Mouse (Mus musculus) forebrain, embryonic 11.5 days (tissue): Measurements from ENCODE around the gene Poc1b. TPM values are rescaled to one million over a fixed set of nuclear protein-coding genes. Genes with fewer than 3 reads are reported as not detected.

Experiments used
- ATAC-seq: fragments of 200-750 bp; cut with Nextera tagmentation; replicated peaks from 2 replicates; pipeline ENCODE4 v1.8.0; 2017; ENCODE audit warnings: moderate TSS enrichment; ENCODE audit not compliant: low FRiP score
- DNase-seq: peaks from one replicate; pipeline ENCODE4 v3.0.0-alpha.2; 2017; ENCODE audit warnings: low spot score
- H3K27ac ChIP-seq: fragments of 300-500 bp; sonication (generic); 2 replicates; pipeline ENCODE4 v1.5.1; 2014; ENCODE audit warnings: low read depth, low read length
- H3K27me3 ChIP-seq: fragments of 300-500 bp; sonication (generic); 2 replicates; pipeline ENCODE4 v1.6.1; 2014; ENCODE audit warnings: mild to moderate bottlenecking, low read length, mixed read lengths; ENCODE audit not compliant: control insufficient read depth, insufficient read depth
- H3K36me3 ChIP-seq: fragments of 300-500 bp; sonication (generic); 2 replicates; pipeline ENCODE4 v1.6.1; 2014; ENCODE audit warnings: mild to moderate bottlenecking, low read length, moderate library complexity, mixed read lengths; ENCODE audit not compliant: control insufficient read depth, insufficient read depth
- H3K4me1 ChIP-seq: fragments of 300-500 bp; sonication (generic); replicated peaks from 2 replicates; pipeline ENCODE4 v1.6.1; 2014; ENCODE audit warnings: low read length, mixed read lengths; ENCODE audit not compliant: control insufficient read depth, insufficient read depth
- H3K4me2 ChIP-seq: fragments of 300-500 bp; sonication (generic); 2 replicates; pipeline ENCODE4 v1.6.1; 2014; ENCODE audit warnings: low read depth, mild to moderate bottlenecking, low read length, moderate library complexity, mixed read lengths; ENCODE audit not compliant: severe bottlenecking
- H3K4me3 ChIP-seq: fragments of 300-500 bp; sonication (generic); 2 replicates; pipeline ENCODE4 v1.5.1; 2014; ENCODE audit warnings: low read depth, low read length
- H3K9ac ChIP-seq: fragments of 300-500 bp; sonication (generic); 2 replicates; pipeline ENCODE4 v1.6.1; 2014; ENCODE audit warnings: low read length
- H3K9me3 ChIP-seq: fragments of 300-500 bp; sonication (generic); 2 replicates; pipeline ENCODE4 v1.6.1; 2016; ENCODE audit warnings: low read length, mixed read lengths; ENCODE audit not compliant: control insufficient read depth
- WGBS: fragments of 180-500 bp; shearing (Covaris S2); extraction: QIAGEN DNeasy Blood & Tissue Kit; methylation state at CpG from one replicate; pipeline ENCODE4 v1.1.7; 2014; 5-methylcytosine and 5-hydroxymethylcytosine counted together
- polyA plus RNA-seq: library from polyadenylated mRNA; unstranded; fragments of >200 nt; fragmentation: Nextera tagmentation; extraction: Ambion mirVana; gene quantifications from 2 replicates; pipeline ENCODE4 v1.2.1, GENCODE M21; 2014

The Poc1b gene
- polyA plus RNA-seq, 1 experiment from 2014 or later: 42.7 TPM

DNA sequence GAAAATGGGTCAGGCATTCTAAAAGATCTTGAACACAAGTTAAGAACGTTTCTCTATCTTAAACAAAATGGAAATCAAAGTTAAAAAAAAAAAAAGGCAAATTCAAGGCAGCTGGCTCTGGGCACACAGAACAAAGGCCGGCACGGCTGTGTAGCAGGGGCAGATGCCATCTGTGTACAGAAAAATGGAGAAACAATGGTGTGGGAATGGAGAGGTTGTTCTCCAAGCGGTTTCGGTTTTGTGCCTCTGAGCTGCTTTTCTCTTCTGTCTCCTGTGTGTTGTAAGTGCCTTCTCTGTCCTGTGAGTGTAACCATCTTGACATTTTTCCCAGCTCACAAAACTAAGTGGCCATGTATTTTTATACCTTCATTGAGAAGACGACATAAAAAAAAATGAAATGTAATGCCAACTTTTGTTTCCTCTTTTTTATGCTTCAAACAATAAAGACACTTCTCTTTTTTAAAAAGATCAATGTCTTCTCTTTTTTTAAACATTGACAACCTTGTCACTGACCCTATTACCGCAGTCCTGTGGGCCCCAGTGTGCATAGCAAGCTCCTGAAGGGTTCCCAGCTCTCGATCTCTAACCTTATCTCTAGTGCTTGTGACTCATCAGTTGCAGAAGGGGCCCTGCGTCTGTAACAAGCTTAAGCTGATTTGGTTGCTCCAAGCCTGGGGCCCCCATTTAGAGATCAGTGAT lies 90.9 kb downstream of the Poc1b start:
- Histone ChIP-seq H3K9me3 (no peaks in the 10 kb centered on the region), H3K4me2 (no peak overlapping the region), H3K36me3 (no peaks in the 10 kb centered on the region; the same call in 1 of the 2 replicates), H3K9ac (no peak overlapping the region), H3K4me3 (no peak overlapping the region), H3K27me3 (no peaks in the 10 kb centered on the region), H3K4me1 (0 out of 2 replicates have a peak, but pooled peaks cover 4% of the 10 kb centered on the region), H3K27ac (no peak overlapping the region)
- 65% methylated on average over 9 of the region's 9 CpGs for WGBS
- no peak for DNase-seq
- ATAC-seq: no peak

DNA sequence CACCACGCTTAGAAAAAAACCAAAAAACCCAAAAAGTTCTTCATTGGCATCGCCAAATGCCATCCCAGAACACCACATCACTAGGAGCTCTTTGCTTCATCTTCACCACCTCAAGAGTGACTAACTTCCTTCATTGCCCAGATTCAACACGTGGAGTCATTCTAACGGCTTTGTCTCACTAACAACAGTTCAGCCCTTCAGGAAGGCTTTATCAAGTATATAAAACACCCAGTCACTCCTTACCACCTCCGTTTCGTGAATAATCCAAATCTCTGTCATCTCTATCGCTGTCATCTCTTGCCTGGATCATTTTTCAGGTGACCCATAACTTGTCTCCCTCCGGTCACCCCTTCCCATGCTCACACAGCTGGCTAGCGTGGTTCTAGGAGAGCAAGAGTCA lies 92.1 kb downstream of the Poc1b start:
- 93% methylated on average over 9 of the region's 9 CpGs for WGBS
- ATAC-seq: no peak
- Histone ChIP-seq H3K36me3 (no peaks in the 10 kb centered on the region; the same call in 1 of the 2 replicates), H3K4me1 (peaks cover 6% of the 10 kb centered on the region; the same call in 1 of the 2 replicates), H3K27me3 (no peaks in the 10 kb centered on the region), H3K9ac (no peak overlapping the region), H3K9me3 (no peaks in the 10 kb centered on the region), H3K27ac (no peak overlapping the region), H3K4me2 (no peak overlapping the region), H3K4me3 (no peak overlapping the region)
- DNase-seq: no peak

- H3K27me3 ChIP-seq: no peaks in the 10 kb centered on the region
Measured at GRCm38 (mm10) chr10:99200944-99201343, 94.1 kb downstream of the Poc1b start.

DNA sequence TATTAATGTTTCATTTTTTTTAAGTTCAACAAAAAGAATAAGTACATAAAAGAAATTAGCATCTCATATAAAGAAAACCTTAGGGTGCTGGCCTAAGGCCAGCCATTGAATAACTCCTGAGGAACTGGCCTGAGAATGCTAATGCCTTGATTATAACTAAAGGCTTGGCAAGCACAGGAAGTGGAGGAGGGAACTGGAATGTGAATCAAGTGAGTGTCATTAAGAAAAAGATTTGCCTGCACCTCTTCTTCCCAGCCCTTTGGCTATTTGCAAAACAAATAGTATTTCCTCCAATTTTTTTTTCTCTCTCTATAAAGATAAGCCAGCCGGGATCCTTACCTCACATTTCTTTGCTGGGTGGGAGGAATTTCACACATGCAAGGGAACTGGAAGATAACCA lies 95.0 kb downstream of the Poc1b start:
- Histone ChIP-seq H3K36me3 (no peaks in the 10 kb centered on the region; the same call in 1 of the 2 replicates), H3K4me1 (peaks cover 6% of the 10 kb centered on the region; the same call in 1 of the 2 replicates), H3K27me3 (no peaks in the 10 kb centered on the region), H3K4me2 (no peak overlapping the region), H3K27ac (no peak overlapping the region), H3K9ac (no peak overlapping the region), H3K4me3 (no peak overlapping the region), H3K9me3 (no peaks in the 10 kb centered on the region)
- ATAC-seq (no peak), DNase-seq (no peak)
- 33% methylated on average over 1 of the region's 1 CpGs for WGBS

More at GRCm38 (mm10) chr10:99200944-99201343, 94.1 kb downstream of the Poc1b start:
- H3K9ac ChIP-seq: no peak overlapping the region
- H3K27ac ChIP-seq: no peak overlapping the region
- no peak overlapping the region for H3K4me2 ChIP-seq
- no peaks in the 10 kb centered on the region; the same call in 1 of the 2 replicates for H3K36me3 ChIP-seq
- ATAC-seq (no peak), DNase-seq (no peak)
- H3K4me1 ChIP-seq: peaks cover 6% of the 10 kb centered on the region; the same call in 1 of the 2 replicates
- 82% methylated on average over 5 of the region's 5 CpGs for WGBS
- no peaks in the 10 kb centered on the region for H3K9me3 ChIP-seq
- H3K4me3 ChIP-seq: no peak overlapping the region

DNA sequence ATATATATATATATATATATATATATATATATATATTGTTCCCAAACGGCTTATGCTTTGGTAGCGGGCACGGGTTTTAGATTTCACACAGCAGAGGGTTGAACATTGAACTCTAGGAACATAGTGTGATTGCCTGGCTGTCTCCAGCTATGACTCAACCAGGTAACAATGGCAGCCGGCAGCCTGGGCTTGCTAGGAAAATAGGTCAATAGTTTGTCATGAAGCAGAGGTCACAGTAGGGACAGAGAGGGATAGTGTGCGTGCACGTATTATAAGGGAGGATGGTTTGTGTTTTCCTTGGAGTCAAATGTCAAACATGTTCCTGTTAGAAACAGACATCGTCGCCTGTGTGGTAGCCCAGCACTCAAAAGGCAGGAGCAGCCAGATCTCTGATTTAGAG lies 95.5 kb downstream of the Poc1b start:
- 50% methylated on average over 8 of the region's 8 CpGs for WGBS
- Histone ChIP-seq H3K9ac (no peak overlapping the region), H3K36me3 (no peaks in the 10 kb centered on the region), H3K27ac (no peak overlapping the region), H3K9me3 (no peaks in the 10 kb centered on the region), H3K4me3 (no peak overlapping the region), H3K27me3 (no peaks in the 10 kb centered on the region), H3K4me2 (no peak overlapping the region), H3K4me1 (peaks cover 3% of the 10 kb centered on the region; the same call in 1 of the 2 replicates)
- no peak for ATAC-seq
- no peak for DNase-seq

DNA sequence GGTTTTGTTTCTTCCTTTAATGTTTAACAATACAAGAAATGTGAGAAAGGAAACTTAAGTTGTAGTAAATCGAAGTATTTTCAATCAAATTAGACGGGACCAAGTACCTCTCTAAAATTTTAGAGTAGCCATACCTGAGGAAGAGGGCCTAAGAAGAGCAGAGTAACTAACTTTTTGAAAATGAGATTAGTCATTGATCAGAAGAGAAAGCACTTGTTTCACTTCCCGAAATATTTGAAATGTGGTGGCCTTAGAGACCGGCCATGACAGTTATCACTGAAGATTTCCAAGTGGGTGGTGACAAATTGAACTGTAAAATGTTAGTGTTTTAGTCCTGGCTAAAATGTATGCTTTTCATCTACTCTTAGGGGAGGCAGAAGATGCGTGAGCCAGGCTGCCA lies 96.3 kb downstream of the Poc1b start:
- Histone ChIP-seq H3K9ac (no peak overlapping the region; the same call in 1 of the 2 replicates), H3K9me3 (no peaks in the 10 kb centered on the region), H3K27me3 (no peaks in the 10 kb centered on the region), H3K27ac (no peak overlapping the region), H3K36me3 (no peaks in the 10 kb centered on the region; the same call in 1 of the 2 replicates), H3K4me2 (peak overlapping the region; percentile 52), H3K4me3 (peak overlapping the region; percentile 12; the same call in 1 of the 2 replicates), H3K4me1 (peaks cover 3% of the 10 kb centered on the region; the same call in 1 of the 2 replicates)
- ATAC-seq: no peak
- no peak for DNase-seq
- 42% methylated on average over 5 of the region's 5 CpGs for WGBS

DNA sequence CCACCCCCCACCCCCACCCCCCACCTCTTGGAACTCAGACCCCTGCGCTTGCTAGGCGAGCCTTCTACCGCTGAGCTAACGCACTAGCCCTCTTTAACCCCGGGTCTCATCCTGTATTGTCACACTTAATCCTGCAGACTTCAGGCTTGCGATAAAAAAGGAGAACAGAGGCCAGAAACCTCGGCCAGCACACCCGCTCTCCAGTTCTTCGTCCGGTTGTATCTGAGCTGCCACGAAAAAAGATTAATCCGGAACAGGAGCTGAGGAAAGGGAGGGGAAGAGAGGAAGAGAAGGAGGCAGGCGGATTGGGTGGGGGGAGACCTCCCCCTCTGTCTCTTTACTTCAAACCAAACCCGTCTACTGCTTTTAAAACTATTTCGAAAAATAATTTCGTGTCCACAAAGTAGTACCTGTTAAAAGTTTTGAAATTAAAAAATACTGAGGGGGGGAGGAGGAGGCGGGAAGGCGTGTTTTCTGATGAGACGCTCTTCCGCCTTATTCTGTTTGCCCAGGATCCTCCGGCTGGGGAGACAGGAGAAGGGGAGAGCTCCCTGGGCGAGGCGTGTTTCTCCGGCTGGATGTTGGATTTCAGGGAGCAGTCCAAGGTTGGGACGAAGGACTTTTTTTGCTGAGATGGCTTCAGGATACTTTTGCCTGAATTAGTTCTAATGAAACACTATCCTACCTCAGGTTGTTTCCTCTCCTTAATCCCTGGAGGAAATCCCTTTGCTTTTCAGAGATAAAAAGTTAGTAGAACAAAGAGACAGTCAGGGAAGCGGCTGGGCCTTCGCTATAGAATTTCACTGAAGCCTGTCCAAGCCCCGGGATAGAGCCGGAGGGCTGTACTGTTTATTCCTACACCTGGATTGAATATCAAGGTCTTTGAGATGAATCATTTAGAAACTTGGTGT lies 97.0 kb downstream of the Poc1b start:
- Histone ChIP-seq H3K36me3 (no peaks in the 10 kb centered on the region; the same call in 1 of the 2 replicates), H3K4me3 (peak overlapping the region; percentile 12), H3K9ac (peak overlapping the region; percentile 45), H3K4me2 (peak overlapping the region; percentile 52), H3K27ac (no peak overlapping the region), H3K9me3 (no peaks in the 10 kb centered on the region), H3K27me3 (no peaks in the 10 kb centered on the region), H3K4me1 (peaks cover 3% of the 10 kb centered on the region; the same call in 1 of the 2 replicates)
- peak; percentile 63 for DNase-seq
- WGBS: under 1% methylated on average over 29 of the region's 29 CpGs
- ATAC-seq: peak; percentile 60

- H3K9ac ChIP-seq: peak overlapping the region; percentile 45; the same call in 1 of the 2 replicates
- H3K4me1 ChIP-seq: peaks cover 3% of the 10 kb centered on the region; the same call in 1 of the 2 replicates
- no peak overlapping the region; the same call in 1 of the 2 replicates for H3K4me3 ChIP-seq
- no peaks in the 10 kb centered on the region for H3K9me3 ChIP-seq
- H3K27ac ChIP-seq: no peak overlapping the region
- H3K4me2 ChIP-seq: peak overlapping the region; percentile 52
- H3K36me3 ChIP-seq: no peaks in the 10 kb centered on the region; the same call in 1 of the 2 replicates
- H3K27me3 ChIP-seq: no peaks in the 10 kb centered on the region
- no peak for DNase-seq
- ATAC-seq: 0 out of 2 replicates have a peak, but pooled peaks have one; percentile 30
- 3% methylated on average over 11 of the region's 11 CpGs for WGBS
Measured at GRCm38 (mm10) chr10:99204553-99204952, 97.7 kb downstream of the Poc1b start.
